Mouse (Mus musculus): ENCODE data around the gene Olfr860.
"Not testable (repeated sequence)": the region's sequence is repeated elsewhere in the genome, so short reads cannot be mapped to it uniquely, and the experiment has no call there.

The Olfr860 gene

GRCm38 (mm10) chr9:19849647-19850046 lies at the start of gene Olfr860:
Gene Olfr860 (minus strand): TSS chr9:19849747.
- DNase-seq (ENCODE audit: low read depth, low spot score), result no peak

GRCm38 (mm10) chr9:19887904-19888303 lies 38.4 kb upstream of the Olfr860 start, which contains the start of gene Olfr862:
Gene Olfr862 (minus strand): TSS chr9:19888004.
- no peak for DNase-seq (ENCODE audit: low read depth, low spot score)

- not testable (repeated sequence) for DNase-seq (ENCODE audit: low read depth, low spot score)
These were observed 44.9 kb downstream of the Olfr860 start, which contains the start of gene Olfr859 for GRCm38 (mm10) chr9:19804606-19805005. Gene Olfr859 (plus strand): TSS chr9:19804906.

- DNase-seq (ENCODE audit: low read depth, low spot score), result no peak
These were observed 46.5 kb downstream of the Olfr860 start for GRCm38 (mm10) chr9:19803000-19803399.
